Mouse (Mus musculus): Measurements from ENCODE around the gene Plin4. TPM values are rescaled to one million over a fixed set of nuclear protein-coding genes. Genes with fewer than 3 reads are reported as not detected.
"Not testable (repeated sequence)": the region's sequence is repeated elsewhere in the genome, so short reads cannot be mapped to it uniquely, and the experiment has no call there.

Gene Plin4
- total RNA-seq, 2 experiments from 2014 or later, result 255 to 281 TPM

- H3K4me3 ChIP-seq, result peak overlapping the region; percentile 85
- no peak for TF ChIP-seq CTCF (IDR thresholded peaks at IDR 0.05)
- H3K27ac ChIP-seq, result peak overlapping the region; percentile 100
- no peak for DNase-seq
- intact Hi-C loops (cut with DNase I), result no loop called here
These were observed 1.9 kb downstream of the Plin4 start for GRCm38 (mm10) chr17:56107736-56108135.

DNA sequence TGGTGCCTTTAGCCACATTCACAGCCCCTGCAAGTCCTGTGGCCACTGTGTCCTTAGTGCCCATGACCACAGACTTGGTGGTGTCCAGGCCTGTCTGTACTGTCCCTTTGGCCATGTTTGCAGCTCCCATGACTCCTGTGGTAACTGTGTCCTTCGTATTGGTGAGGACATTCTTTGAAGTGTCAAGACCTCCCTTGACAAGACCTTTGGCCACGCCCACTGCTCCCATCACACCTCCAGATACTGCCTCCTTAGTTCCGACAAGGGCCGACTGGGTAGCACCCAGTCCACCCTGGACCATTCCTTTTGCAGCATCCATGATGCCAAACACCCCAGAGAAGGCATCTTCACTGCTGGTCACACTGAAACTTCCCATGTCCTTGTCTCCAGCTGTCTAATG lies 2.6 kb downstream of the Plin4 start:
- intact Hi-C loops (cut with DNase I), result no loop called here
- H3K27ac ChIP-seq, result peak overlapping the region; percentile 100
- no peak for DNase-seq
- peak overlapping the region; percentile 85 for H3K4me3 ChIP-seq
- no peak for TF ChIP-seq CTCF (IDR thresholded peaks at IDR 0.05)

DNA sequence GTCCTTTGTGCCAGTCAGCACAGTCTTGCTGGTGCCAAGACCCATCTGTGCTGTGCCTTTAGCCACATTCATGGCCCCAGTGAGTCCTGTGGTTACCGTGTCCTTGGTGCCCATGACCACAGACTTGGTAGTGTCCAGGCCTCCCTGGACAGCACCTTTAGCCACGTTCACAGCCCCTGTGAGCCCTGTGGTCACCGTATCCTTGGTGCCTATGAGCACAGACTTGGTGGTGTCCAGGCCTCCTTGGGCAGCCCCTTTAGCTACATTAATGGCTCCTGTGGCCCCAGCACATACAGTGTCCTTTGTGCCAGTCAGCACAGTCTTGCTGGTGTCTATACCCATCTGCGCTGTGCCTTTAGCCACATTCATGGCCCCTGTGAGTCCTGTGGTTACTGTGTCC lies 3.2 kb downstream of the Plin4 start:
- intact Hi-C loops (cut with DNase I); DNase-seq; H3K4me3 ChIP-seq: not testable (repeated sequence)
- peak overlapping the region; percentile 100 for H3K27ac ChIP-seq

GRCm38 (mm10) chr17:56104821-56105220 lies 4.8 kb downstream of the Plin4 start:
- H3K27ac ChIP-seq, result peak overlapping the region; percentile 75
- intact Hi-C loops (cut with DNase I); DNase-seq; H3K4me3 ChIP-seq: not testable (repeated sequence)

- TF ChIP-seq CTCF (IDR thresholded peaks at IDR 0.05), result no peak
- no peak for DNase-seq
- intact Hi-C loops (cut with DNase I), result no loop called here
- peak overlapping the region; percentile 68 for H3K27ac ChIP-seq
- H3K4me3 ChIP-seq, result no peak overlapping the region
These were observed 5.9 kb downstream of the Plin4 start for GRCm38 (mm10) chr17:56103465-56104285.

- DNase-seq, result peak; percentile 75
- Histone ChIP-seq H3K4me3 (no peak overlapping the region), H3K27ac (peak overlapping the region; percentile 68)
- TF ChIP-seq CTCF (IDR thresholded peaks at IDR 0.05), result no peak
- intact Hi-C loops (cut with DNase I), result no loop called here
These were observed 6.7 kb downstream of the Plin4 start for GRCm38 (mm10) chr17:56102927-56103326.

- peak; percentile 44 for DNase-seq
- intact Hi-C loops (cut with DNase I), result no loop called here
- Histone ChIP-seq H3K4me3 (no peak overlapping the region), H3K27ac (peak overlapping the region; percentile 68)
- TF ChIP-seq CTCF (IDR thresholded peaks at IDR 0.05), result no peak
These were observed 7.4 kb downstream of the Plin4 start for GRCm38 (mm10) chr17:56102158-56102557.

- H3K27ac ChIP-seq, result peak overlapping the region; percentile 68
- intact Hi-C loops (cut with DNase I), result no loop called here
- H3K4me3 ChIP-seq, result no peak overlapping the region
- peak; percentile 83 for DNase-seq
- no peak for TF ChIP-seq CTCF (IDR thresholded peaks at IDR 0.05)
These were observed 8.8 kb downstream of the Plin4 start for GRCm38 (mm10) chr17:56100811-56101210.

DNA sequence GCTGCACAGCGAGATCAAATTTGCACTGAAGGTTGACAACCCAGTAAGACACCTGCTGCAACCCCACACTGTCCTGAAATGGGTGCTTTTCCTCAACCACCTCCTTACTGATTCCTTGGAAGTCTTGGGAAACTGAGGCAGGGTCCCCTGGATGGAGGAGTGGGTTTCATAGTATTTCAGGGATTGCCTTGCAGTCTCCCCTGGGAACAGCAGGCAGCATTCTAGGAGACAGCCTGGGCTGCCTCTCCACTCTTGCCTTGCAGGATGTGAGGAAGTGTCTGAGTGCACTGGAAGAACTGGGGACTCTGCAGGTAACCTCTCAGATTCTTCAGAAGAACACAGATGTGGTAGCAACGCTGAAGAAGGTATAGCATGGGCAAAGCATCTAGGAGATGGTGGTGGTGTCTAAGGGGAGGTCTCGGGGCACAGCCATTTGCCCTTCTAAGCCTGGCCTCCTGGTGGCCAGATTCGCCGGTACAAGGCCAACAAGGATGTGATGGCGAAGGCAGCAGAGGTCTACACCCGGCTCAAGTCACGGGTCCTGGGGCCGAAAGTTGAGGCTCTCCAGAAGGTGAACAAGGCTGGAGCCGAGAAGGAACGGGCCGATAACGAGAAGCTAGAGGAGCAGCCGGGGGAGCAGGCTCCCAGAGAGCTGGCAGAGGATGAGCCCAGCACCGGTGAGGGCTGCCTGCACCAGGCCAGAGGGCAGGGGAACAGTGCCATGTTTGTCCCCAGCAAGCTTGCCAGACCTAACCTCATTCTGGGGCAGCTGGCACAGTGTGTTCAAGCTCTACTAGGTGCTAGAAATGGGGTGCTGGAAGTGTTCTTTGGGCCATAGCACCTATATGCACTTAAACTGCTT lies 10.7 kb downstream of the Plin4 start:
- peak; percentile 35; the same call in 1 of the 2 replicates for TF ChIP-seq CTCF (IDR thresholded peaks at IDR 0.05)
- H3K27ac ChIP-seq, result peak overlapping the region; percentile 68
- no peak overlapping the region for H3K4me3 ChIP-seq
- peak; percentile 84 for DNase-seq
- intact Hi-C loops (cut with DNase I), result no loop called here

DNA sequence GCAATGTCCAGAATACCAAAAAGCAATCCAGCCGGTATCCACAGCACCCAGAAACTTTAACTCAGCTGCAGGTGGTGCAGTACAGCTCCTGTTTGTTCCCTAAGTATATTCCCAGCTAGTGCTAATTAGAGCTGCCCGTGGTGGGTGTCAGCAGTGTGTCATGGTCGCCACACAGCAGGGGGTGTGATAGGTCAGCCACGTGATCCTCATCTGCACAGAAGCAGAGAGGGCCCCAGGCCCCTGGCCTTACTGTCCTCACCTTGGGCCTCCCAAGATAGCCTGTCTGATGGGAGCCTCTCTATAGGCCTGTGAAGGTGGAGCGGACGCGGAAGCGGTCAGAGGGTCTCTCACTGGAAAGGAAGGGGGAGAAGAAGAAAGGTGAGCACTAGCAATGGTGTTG lies 11.4 kb downstream of the Plin4 start:
- no peak for DNase-seq
- Histone ChIP-seq H3K27ac (no peak overlapping the region), H3K4me3 (no peak overlapping the region)
- TF ChIP-seq CTCF (IDR thresholded peaks at IDR 0.05), result no peak
- intact Hi-C loops (cut with DNase I), result no loop called here

DNA sequence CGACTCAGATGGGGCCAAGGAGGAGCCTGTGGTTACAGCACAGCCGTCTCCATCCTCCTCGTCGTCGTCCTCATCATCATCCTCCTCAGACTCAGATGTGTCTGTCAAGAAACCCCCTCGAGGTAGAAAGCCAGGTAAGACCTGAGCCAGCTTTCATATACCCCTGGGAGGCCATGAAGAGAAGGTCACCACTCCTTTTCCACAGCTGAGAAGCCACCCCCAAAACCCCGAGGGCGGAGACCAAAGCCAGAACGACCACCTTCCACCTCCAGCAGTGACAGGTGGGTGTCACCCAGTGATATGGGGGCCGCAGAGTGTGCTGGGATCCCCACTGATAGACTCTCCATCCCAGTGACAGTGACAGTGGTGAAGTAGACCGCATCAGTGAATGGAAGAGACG lies 12.7 kb downstream of the Plin4 start:
- no peak overlapping the region for H3K27ac ChIP-seq
- no peak for DNase-seq
- H3K4me3 ChIP-seq, result no peak overlapping the region
- intact Hi-C loops (cut with DNase I), result no loop called here
- no peak for TF ChIP-seq CTCF (IDR thresholded peaks at IDR 0.05)

DNA sequence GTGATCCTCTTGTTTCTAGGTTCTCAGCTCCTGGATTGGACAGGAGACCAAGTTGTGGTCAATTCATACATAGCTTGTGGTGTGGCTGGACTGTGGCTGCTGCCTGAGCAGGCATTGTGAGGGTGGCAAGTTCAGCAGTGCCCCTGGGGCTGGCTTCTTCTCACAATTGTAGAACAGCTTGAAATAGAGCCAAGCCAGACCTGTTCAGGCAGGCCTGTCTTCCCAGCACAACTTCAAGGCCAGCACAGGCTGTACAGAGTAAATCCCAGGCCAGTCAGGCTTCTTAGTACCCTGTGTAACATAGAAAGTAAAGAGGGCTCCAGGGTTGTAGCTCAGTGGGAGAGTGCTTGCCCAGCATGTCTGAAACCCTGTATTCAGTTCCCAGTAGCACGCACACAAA lies 16.8 kb downstream of the Plin4 start:
- DNase-seq, result no peak
- intact Hi-C loops (cut with DNase I), result no loop called here
- TF ChIP-seq CTCF (IDR thresholded peaks at IDR 0.05), result no peak
- Histone ChIP-seq H3K4me3 (no peak overlapping the region), H3K27ac (no peak overlapping the region)

DNA sequence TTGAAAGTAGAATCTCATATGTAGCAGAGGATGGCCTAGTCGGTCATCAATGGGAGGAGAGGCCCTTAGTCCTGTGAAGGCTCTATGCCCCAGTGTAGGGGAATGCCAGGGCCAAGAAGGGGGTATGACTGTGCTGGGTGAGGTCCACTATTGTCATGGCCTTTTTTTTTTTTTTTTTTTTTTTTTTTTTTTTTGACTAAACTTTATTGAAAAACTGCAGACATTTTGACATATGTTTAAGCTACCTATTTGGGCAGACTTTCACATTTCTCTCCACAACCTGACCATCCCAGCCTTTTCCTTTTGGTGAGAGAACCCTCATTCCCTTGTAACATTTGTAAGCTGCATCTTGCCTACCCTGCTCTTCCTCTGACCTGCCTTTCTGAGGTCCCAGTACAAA lies 17.3 kb downstream of the Plin4 start:
- Histone ChIP-seq H3K27ac (no peak overlapping the region), H3K4me3 (no peak overlapping the region)
- no peak for DNase-seq
- no peak for TF ChIP-seq CTCF (IDR thresholded peaks at IDR 0.05)
- intact Hi-C loops (cut with DNase I), result no loop called here

All from gastrocnemius, adult 2 months (tissue).